Mouse (Mus musculus) left cerebral cortex, postnatal 10 days (tissue): ENCODE data around the gene Camk2d. TPM values are rescaled to one million over a fixed set of nuclear protein-coding genes. Genes with fewer than 3 reads are reported as not detected.

ENCODE experiments used
- DNase-seq, 2 experiments: peaks; one replicate each; pipeline ENCODE4 v3.0.0; 2021 to 2022; ENCODE audit warnings: low spot score in 2 of 2, mixed read lengths in 1 of 2; ENCODE audit errors: extremely low spot score in 1 of 2
- intact Hi-C: fragments of 180-260 bp; cut with DNase I; formaldehyde crosslinking; loops from one replicate; pipeline ENCODE4 v1.15.1; 2025
- total RNA-seq, 2 experiments: library from RNA; stranded (reverse); gene quantifications; 2 replicates each; pipeline ENCODE4 v1.2.3; 2021

The Camk2d gene
- total RNA-seq, 2 experiments from 2014 or later, result 180 to 192 TPM

GRCm38 (mm10) chr3:126723021-126723449, 126.9 kb downstream of the Camk2d start:
- intact Hi-C loops, result no loop called here

GRCm38 (mm10) chr3:126723458-126723857, 127.4 kb downstream of the Camk2d start:
- intact Hi-C loops, result no loop called here

More at GRCm38 (mm10) chr3:126723021-126723449, 126.9 kb downstream of the Camk2d start:
- peak in 1 of 2 experiments; percentile 58 for DNase-seq

GRCm38 (mm10) chr3:126725647-126726046, 129.5 kb downstream of the Camk2d start:
- intact Hi-C loops, result no loop called here
- no peak for DNase-seq

More at GRCm38 (mm10) chr3:126723458-126723857, 127.4 kb downstream of the Camk2d start:
- DNase-seq, result no peak

GRCm38 (mm10) chr3:126727387-126727786, 131.3 kb downstream of the Camk2d start:
- intact Hi-C loops, result no loop called here
- DNase-seq, result no peak

- DNase-seq, result no peak
- intact Hi-C loops, result no loop called here
Measured at GRCm38 (mm10) chr3:126730411-126730810, 134.3 kb downstream of the Camk2d start.

GRCm38 (mm10) chr3:126732323-126732722, 136.2 kb downstream of the Camk2d start:
- no peak for DNase-seq
- intact Hi-C loops, result no loop called here

GRCm38 (mm10) chr3:126734533-126734932, 138.4 kb downstream of the Camk2d start:
- intact Hi-C loops, result no loop called here
- no peak for DNase-seq

GRCm38 (mm10) chr3:126735211-126735610, 139.1 kb downstream of the Camk2d start:
- DNase-seq, result no peak
- intact Hi-C loops, result no loop called here

GRCm38 (mm10) chr3:126737128-126737527, 141.0 kb downstream of the Camk2d start:
- intact Hi-C loops, result no loop called here
- no peak for DNase-seq

GRCm38 (mm10) chr3:126740146-126740545, 144.0 kb downstream of the Camk2d start:
- DNase-seq, result no peak
- intact Hi-C loops, result no loop called here

- DNase-seq, result no peak
- intact Hi-C loops, result no loop called here
Measured at GRCm38 (mm10) chr3:126744432-126745133, 148.5 kb downstream of the Camk2d start.

- no peak for DNase-seq
- intact Hi-C loops, result no loop called here
Measured at GRCm38 (mm10) chr3:126746148-126746803, 150.2 kb downstream of the Camk2d start.

GRCm38 (mm10) chr3:126747628-126748027, 151.5 kb downstream of the Camk2d start:
- no peak for DNase-seq
- intact Hi-C loops, result no loop called here

- no peak for DNase-seq
- intact Hi-C loops, result no loop called here
Measured at GRCm38 (mm10) chr3:126751377-126752098, 155.4 kb downstream of the Camk2d start.

- DNase-seq, result no peak
- intact Hi-C loops, result no loop called here
Measured at GRCm38 (mm10) chr3:126752978-126753377, 156.9 kb downstream of the Camk2d start.

- intact Hi-C loops, result no loop called here
- no peak for DNase-seq
Measured at GRCm38 (mm10) chr3:126758398-126758797, 162.3 kb downstream of the Camk2d start.

GRCm38 (mm10) chr3:126760608-126761007, 164.5 kb downstream of the Camk2d start:
- intact Hi-C loops, result no loop called here
- DNase-seq, result no peak

- intact Hi-C loops, result no loop called here
- DNase-seq, result peak in 1 of 2 experiments; percentile 27
Measured at GRCm38 (mm10) chr3:126764745-126765144, 168.6 kb downstream of the Camk2d start.

- no peak for DNase-seq
- intact Hi-C loops, result loop anchor here (2.0 kb wide), 1 partner anchor 173 kb away; the partner anchor contains the start of gene Camk2d
Measured at GRCm38 (mm10) chr3:126770056-126770455, 174.0 kb downstream of the Camk2d start.
